Mouse (Mus musculus) embryonic facial prominence, embryonic 13.5 days (tissue): ENCODE measurements around the gene Rere. TPM values are rescaled to one million over a fixed set of nuclear protein-coding genes. Genes with fewer than 3 reads are reported as not detected.
A peak's percentile ranks its signal among the peaks of the same experiment; 100 is the strongest.

Experiments
- ATAC-seq: fragments of 200-750 bp; cut with Nextera tagmentation; 2 replicates; pipeline ENCODE4 v1.8.0; 2017; ENCODE audit warnings: low read depth; ENCODE audit not compliant: insufficient number of reproducible peaks, insufficient read depth, low FRiP score, low TSS enrichment
- H3K27ac ChIP-seq: fragments of 300-500 bp; sonication (generic); 2 replicates; pipeline ENCODE4 v1.5.1; 2015; ENCODE audit warnings: moderate library complexity, mild to moderate bottlenecking, inconsistent platforms
- H3K27me3 ChIP-seq: fragments of 300-500 bp; sonication (generic); 2 replicates; pipeline ENCODE4 v1.6.1; 2015; ENCODE audit warnings: mild to moderate bottlenecking, inconsistent platforms
- H3K36me3 ChIP-seq: fragments of 300-500 bp; sonication (generic); 2 replicates; pipeline ENCODE4 v1.6.1; 2015; ENCODE audit warnings: mild to moderate bottlenecking, inconsistent platforms
- H3K4me1 ChIP-seq: fragments of 300-500 bp; sonication (generic); 2 replicates; pipeline ENCODE4 v1.6.1; 2015; ENCODE audit warnings: inconsistent platforms
- H3K4me2 ChIP-seq: fragments of 300-500 bp; sonication (generic); 2 replicates; pipeline ENCODE4 v1.6.1; 2015; ENCODE audit warnings: moderate library complexity, mild to moderate bottlenecking, inconsistent platforms
- H3K4me3 ChIP-seq: fragments of 300-500 bp; sonication (generic); 2 replicates; pipeline ENCODE4 v1.5.1; 2015; ENCODE audit warnings: mild to moderate bottlenecking, inconsistent platforms
- H3K9ac ChIP-seq: fragments of 300-500 bp; sonication (generic); 2 replicates; pipeline ENCODE4 v1.6.1; 2015; ENCODE audit warnings: mild to moderate bottlenecking, inconsistent platforms
- H3K9me3 ChIP-seq: fragments of 300-500 bp; sonication (generic); 2 replicates; pipeline ENCODE4 v1.6.1; 2016; ENCODE audit warnings: inconsistent platforms
- WGBS: fragments of 180-500 bp; shearing (Covaris S2); methylation state at CpG from one replicate; pipeline ENCODE4 v1.1.7; 2015; ENCODE audit warnings: mixed read lengths; 5-methylcytosine and 5-hydroxymethylcytosine counted together
- polyA plus RNA-seq: library from polyadenylated mRNA; unstranded; fragments of >200 nt; fragmentation: Nextera tagmentation; extraction: Ambion mirVana; gene quantifications from 2 replicates; pipeline ENCODE4 v1.2.1, GENCODE M21; 2015

Rere gene
- polyA plus RNA-seq, 1 experiment from 2014 or later = 23.3 TPM

DNA sequence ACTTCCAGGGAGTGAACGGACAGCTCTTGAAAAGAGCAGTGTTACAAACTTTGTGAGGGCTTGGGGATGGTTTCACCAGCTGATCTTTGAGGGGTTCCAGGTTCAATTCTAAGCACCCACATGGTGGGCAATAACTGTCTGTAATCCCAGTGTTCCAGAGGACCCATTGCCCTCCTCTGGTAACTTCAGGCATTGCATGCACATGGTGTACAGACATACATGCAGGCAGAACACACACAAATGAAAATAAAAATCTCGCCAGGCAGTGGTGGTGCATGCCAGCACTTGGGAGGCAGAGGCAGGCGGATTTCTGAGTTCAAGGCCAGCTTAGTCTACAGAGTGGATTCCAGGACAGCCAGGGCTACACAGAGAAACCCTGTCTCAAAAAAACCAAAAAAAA lies 10.5 kb downstream of the Rere start:
- H3K9me3 ChIP-seq = peaks cover 9% of the 10 kb centered on the region; the same call in 1 of the 2 replicates
- H3K4me1 ChIP-seq = peaks cover 9% of the 10 kb centered on the region
- no peak overlapping the region for H3K27ac ChIP-seq
- no peak overlapping the region for H3K4me2 ChIP-seq
- no peak overlapping the region for H3K4me3 ChIP-seq
- ATAC-seq = no peak
- 96% methylated on average over 3 of the region's 3 CpGs for WGBS
- no peak overlapping the region for H3K9ac ChIP-seq
- H3K36me3 ChIP-seq = peaks cover 28% of the 10 kb centered on the region
- H3K27me3 ChIP-seq = no peaks in the 10 kb centered on the region

DNA sequence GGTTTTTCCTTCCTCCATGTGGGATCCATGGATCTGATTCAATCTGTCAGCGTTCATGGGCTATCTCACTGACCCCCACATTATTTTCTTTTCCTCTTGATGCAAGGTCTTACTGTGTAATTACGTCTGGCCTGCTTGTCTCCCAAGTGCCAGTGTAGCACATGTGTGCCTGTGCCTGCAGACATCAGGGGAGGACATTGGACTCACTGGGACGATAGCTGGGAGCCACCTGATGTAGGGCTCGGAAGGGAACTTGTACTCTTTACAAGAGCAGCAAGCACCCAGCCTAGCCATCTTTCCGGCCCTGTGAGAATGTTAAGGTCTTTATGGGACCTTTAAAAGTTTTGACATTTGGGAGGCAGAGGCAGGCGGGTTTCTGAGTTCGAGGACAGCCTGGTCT lies 13.4 kb downstream of the Rere start:
- H3K4me3 ChIP-seq = no peak overlapping the region
- WGBS = 88% methylated on average over 7 of the region's 7 CpGs
- peaks cover 28% of the 10 kb centered on the region for H3K36me3 ChIP-seq
- H3K27ac ChIP-seq = no peak overlapping the region
- H3K9ac ChIP-seq = no peak overlapping the region
- no peaks in the 10 kb centered on the region for H3K4me1 ChIP-seq
- no peak overlapping the region for H3K4me2 ChIP-seq
- no peak for ATAC-seq
- H3K9me3 ChIP-seq = peaks cover 9% of the 10 kb centered on the region; the same call in 1 of the 2 replicates
- H3K27me3 ChIP-seq = no peaks in the 10 kb centered on the region

DNA sequence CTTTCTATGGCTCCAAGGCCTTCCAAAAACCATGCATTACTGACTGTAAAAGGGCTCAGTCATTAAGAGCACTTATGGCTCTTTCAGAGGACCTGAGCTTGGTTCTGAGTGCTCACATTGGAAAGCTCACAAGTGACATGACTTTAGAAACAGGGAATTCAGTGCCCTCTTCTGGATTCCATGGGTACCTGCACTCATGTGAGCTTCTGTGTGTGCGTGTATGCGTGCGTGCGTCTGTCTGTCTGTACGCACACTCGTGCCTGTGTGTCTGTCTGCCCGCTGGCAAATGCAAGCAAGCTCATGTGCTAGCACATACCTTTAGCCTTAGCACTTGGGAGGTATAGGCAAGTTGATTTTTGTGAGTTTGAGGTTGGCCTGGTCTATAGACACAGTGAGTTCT lies 14.5 kb downstream of the Rere start:
- Histone ChIP-seq H3K27me3 (no peaks in the 10 kb centered on the region), H3K4me3 (no peak overlapping the region), H3K36me3 (peaks cover 24% of the 10 kb centered on the region), H3K9me3 (peaks cover 8% of the 10 kb centered on the region; the same call in 1 of the 2 replicates), H3K27ac (no peak overlapping the region), H3K9ac (no peak overlapping the region), H3K4me2 (no peak overlapping the region), H3K4me1 (no peaks in the 10 kb centered on the region)
- 92% methylated on average over 7 of the region's 7 CpGs for WGBS
- ATAC-seq = no peak

DNA sequence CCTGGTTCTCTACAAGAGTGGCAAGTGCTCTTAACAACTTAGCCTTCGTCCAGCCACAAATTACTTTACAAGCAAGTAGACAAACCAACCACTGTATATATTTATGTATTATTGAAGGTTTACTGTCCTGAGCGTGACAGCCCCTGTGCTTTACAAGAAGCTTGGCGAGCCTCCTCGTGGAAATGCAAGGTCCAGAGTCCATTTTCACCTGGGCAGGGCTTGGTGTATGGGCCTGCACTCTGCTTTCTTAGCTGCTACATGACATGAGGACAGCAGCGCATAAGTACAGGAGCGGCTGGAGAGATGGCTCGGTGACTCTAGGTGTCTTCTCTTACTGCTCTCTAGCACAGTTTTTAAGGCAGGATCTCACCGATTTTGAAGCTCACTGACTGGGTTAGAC lies 21.3 kb downstream of the Rere start:
- H3K27me3 ChIP-seq = no peaks in the 10 kb centered on the region

DNA sequence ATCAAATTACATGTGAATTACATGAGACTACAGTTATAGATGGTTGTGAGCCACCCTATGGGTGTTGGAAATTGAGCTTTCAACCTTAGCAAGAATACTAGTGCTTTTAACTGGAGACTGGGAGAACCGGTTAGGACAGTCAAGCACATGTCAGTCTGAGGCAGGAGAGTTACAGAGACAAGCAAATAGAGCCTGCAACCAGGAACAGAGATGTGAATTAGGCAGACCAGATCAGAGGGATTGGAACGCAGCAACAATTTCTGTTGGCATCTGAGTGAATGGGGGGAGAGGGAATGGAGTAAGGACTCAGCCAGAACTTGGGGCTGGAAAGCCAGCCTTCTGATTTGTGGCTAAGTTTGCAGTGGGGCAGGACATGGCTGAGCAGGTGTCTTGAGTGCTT lies 25.3 kb downstream of the Rere start:
- WGBS = 36% methylated on average over 2 of the region's 2 CpGs

More for the DNA sequence above, 21.3 kb downstream of the Rere start:
- H3K9me3 ChIP-seq = no peaks in the 10 kb centered on the region
- H3K4me2 ChIP-seq = no peak overlapping the region
- H3K9ac ChIP-seq = no peak overlapping the region
- H3K4me1 ChIP-seq = peaks cover 29% of the 10 kb centered on the region
- H3K4me3 ChIP-seq = no peak overlapping the region
- no peak overlapping the region for H3K27ac ChIP-seq
- peaks cover 3% of the 10 kb centered on the region; the same call in 1 of the 2 replicates for H3K36me3 ChIP-seq
- WGBS = 93% methylated on average over 8 of the region's 8 CpGs
- no peak for ATAC-seq

DNA sequence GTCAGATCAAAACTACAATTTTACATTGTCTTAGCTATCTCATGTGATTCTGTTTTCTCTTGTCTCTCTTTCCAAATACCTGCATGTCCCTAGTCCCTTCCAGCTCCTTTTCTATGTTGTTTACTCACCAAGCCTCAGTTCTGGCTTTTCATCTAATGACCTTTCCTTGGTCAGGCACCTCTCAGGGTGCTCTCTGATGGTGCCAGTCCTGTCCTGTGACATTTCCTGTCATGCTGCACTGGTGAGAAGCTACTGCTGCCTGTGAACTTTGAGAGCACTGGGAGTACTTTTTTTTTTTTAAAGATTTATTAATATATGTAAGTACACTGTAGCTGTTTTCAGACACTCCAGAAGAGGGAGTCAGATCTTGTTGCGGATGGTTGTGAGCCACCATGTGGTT lies 25.8 kb downstream of the Rere start:
- Histone ChIP-seq H3K4me1 (peaks cover 55% of the 10 kb centered on the region), H3K9me3 (no peaks in the 10 kb centered on the region), H3K27ac (no peak overlapping the region), H3K36me3 (no peaks in the 10 kb centered on the region; the same call in 1 of the 2 replicates), H3K4me3 (no peak overlapping the region), H3K9ac (no peak overlapping the region), H3K27me3 (no peaks in the 10 kb centered on the region), H3K4me2 (no peak overlapping the region; the same call in 1 of the 2 replicates)
- WGBS = 97% methylated on average over 1 of the region's 1 CpGs
- ATAC-seq = no peak

More for the DNA sequence above, 25.3 kb downstream of the Rere start:
- no peak overlapping the region for H3K27ac ChIP-seq
- no peaks in the 10 kb centered on the region for H3K27me3 ChIP-seq
- H3K36me3 ChIP-seq = no peaks in the 10 kb centered on the region; the same call in 1 of the 2 replicates
- H3K4me3 ChIP-seq = no peak overlapping the region
- ATAC-seq = no peak
- H3K9me3 ChIP-seq = no peaks in the 10 kb centered on the region
- H3K4me2 ChIP-seq = no peak overlapping the region; the same call in 1 of the 2 replicates
- no peak overlapping the region; the same call in 1 of the 2 replicates for H3K9ac ChIP-seq
- peaks cover 51% of the 10 kb centered on the region for H3K4me1 ChIP-seq

DNA sequence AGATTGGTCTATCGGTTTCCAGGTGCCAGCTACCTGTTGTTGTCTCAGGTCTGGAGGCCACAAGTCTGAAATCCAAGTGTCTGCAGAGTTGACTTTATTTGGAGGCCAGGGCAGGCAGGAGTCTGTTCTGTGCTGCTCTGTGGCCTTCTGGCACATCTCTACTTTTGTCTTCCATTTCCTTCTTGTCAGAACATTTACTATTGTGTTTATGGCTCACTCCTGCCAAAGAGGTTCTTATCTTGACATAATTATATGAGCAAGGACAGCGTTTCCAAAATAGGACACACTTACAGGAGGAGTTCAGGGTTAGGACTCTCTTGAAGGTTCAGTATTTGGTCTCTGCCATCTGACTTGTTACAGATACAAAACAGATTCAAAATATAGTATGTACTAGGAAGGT lies 30.0 kb downstream of the Rere start:
- no peaks in the 10 kb centered on the region for H3K9me3 ChIP-seq
- ATAC-seq = no peak

DNA sequence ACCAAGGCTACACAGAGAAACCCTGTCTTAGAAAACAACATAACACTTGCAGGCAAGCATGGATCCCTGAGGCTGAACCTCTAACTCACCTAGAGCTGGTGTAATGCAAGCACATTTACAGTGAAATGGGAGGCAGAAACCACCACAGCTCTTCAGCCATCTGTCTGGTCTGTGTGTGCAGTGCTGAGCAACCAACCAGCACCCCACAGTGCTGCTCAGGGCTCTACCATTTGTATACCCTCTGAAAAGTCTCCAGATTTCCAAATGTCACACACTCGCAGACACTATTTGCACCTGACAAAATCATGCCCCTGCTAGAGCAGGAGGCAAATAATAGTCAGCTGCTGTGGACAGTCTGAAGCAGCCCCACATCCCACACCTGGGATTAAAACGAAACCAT lies 31.2 kb downstream of the Rere start:
- Histone ChIP-seq H3K4me2 (no peak overlapping the region), H3K4me1 (peaks cover 40% of the 10 kb centered on the region), H3K9me3 (no peaks in the 10 kb centered on the region), H3K9ac (no peak overlapping the region), H3K27me3 (no peaks in the 10 kb centered on the region), H3K4me3 (no peak overlapping the region), H3K36me3 (no peaks in the 10 kb centered on the region; the same call in 1 of the 2 replicates), H3K27ac (no peak overlapping the region)
- 68% methylated on average over 2 of the region's 2 CpGs for WGBS
- ATAC-seq = no peak

More for the DNA sequence above, 30.0 kb downstream of the Rere start:
- Histone ChIP-seq H3K4me2 (no peak overlapping the region), H3K4me3 (no peak overlapping the region), H3K4me1 (peaks cover 49% of the 10 kb centered on the region), H3K27me3 (no peaks in the 10 kb centered on the region), H3K36me3 (no peaks in the 10 kb centered on the region; the same call in 1 of the 2 replicates), H3K27ac (no peak overlapping the region; the same call in 1 of the 2 replicates), H3K9ac (no peak overlapping the region)
- WGBS = 82% methylated on average over 2 of the region's 2 CpGs

DNA sequence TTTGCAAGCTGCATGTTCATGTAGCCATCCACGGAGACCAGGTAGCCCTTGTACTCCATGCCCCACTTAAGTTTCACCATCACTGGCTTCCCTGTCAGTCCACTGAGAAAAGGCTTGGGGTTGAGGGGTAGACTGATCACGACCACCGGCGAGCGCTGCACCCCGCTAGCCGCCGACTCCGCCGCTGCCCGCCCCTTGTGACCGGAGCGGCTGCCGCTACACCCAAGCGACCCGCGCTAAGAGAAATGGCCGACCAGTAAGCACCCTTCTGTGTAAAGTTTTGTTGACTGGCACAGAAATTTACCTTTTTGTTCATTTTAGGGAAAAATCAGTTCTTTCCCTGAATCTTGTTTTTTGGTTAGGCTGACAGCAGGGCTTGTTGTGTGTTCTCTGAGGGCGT lies 33.9 kb downstream of the Rere start:
- H3K4me2 ChIP-seq = no peak overlapping the region
- no peaks in the 10 kb centered on the region for H3K36me3 ChIP-seq
- H3K4me1 ChIP-seq = peaks cover 36% of the 10 kb centered on the region
- 95% methylated on average over 19 of the region's 19 CpGs for WGBS
- H3K27ac ChIP-seq = no peak overlapping the region
- no peak overlapping the region for H3K4me3 ChIP-seq
- no peak for ATAC-seq
- no peak overlapping the region for H3K9ac ChIP-seq
- no peaks in the 10 kb centered on the region for H3K9me3 ChIP-seq
- no peaks in the 10 kb centered on the region for H3K27me3 ChIP-seq

DNA sequence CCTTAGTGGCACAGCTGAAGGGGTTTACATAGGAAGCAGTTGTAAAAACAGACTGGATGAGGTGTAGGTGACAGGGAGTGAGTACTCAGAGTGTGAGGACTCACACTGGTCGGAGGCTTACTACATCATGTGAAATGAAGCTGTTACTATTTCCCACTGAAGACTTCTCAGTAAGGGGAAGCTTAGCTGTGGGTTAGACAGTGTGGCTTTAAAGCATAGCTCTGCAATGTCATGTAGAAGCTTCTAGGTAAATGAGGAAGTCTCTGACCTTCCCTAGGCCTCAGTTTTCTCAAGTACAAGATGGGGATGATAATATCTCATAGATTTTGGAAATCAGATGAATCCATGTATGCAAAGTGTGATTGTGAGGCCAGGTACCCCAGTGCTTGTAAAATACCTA lies 35.1 kb downstream of the Rere start:
- H3K27me3 ChIP-seq = no peaks in the 10 kb centered on the region
- H3K4me1 ChIP-seq = peaks cover 26% of the 10 kb centered on the region
- H3K4me3 ChIP-seq = no peak overlapping the region
- no peak overlapping the region for H3K9ac ChIP-seq
- no peak overlapping the region for H3K27ac ChIP-seq
- no peaks in the 10 kb centered on the region for H3K36me3 ChIP-seq
- H3K9me3 ChIP-seq = no peaks in the 10 kb centered on the region
- 93% methylated on average over 1 of the region's 1 CpGs for WGBS
- no peak for ATAC-seq
- H3K4me2 ChIP-seq = no peak overlapping the region

DNA sequence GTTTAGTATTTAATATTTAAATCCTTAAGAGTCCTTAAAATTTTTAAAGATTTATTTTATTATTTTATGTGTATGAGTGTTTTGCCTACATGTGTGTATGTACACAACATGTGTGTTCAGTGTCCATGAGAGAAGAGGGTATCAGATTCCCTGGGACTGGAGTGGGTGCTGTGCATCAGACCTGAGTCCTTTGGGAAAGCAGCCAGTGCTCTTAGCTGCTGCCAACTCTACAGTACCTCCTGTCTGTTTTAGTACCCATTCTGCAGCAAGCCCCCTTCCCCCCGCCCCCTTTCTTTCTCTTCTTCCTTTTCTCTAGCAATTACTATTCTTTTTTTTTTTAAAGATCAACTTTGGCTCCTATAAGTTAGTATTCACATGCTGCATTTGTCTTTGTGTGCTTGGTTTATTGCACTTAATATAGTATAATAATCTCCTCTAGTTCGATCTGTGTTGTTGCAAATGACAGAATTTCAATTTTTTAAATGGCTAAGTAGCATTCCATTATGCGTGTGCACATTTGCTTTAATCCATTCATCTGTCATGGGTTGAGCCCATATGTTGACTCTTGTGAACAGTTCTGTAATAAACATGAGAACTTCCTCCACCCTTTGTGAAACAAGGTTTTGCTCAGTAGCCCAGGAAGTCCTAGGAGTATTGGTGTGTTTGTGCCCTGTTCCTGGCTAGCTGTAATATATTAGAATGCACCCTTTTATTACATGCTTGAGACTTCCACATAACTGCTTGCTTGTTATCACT lies 43.8 kb downstream of the Rere start:
- Histone ChIP-seq H3K4me1 (peaks cover 28% of the 10 kb centered on the region), H3K9me3 (no peaks in the 10 kb centered on the region; the same call in 1 of the 2 replicates), H3K4me2 (no peak overlapping the region), H3K27me3 (no peaks in the 10 kb centered on the region), H3K9ac (no peak overlapping the region), H3K4me3 (no peak overlapping the region), H3K36me3 (no peaks in the 10 kb centered on the region; the same call in 1 of the 2 replicates), H3K27ac (peak overlapping the region; percentile 69; the same call in 1 of the 2 replicates)
- WGBS = 69% methylated on average over 3 of the region's 3 CpGs
- no peak for ATAC-seq

DNA sequence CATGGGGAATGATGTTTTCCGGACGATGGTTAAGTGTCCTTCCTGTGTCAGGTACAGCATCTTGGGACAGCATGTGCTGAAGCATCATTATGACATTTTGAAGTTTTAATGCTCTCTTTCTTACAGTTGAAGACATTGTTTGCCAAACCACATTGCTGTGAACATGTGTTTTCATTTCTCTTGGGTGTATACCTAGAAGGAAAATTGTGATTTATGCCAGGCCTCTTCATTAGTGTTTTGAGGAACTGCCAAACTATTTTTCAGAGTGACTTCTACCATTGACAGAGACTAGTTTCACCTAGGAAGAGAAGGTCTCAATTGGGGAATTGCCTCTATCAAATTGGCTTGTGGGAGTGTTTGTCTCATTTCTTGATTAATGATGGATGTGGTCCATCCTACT lies 44.6 kb downstream of the Rere start:
- Histone ChIP-seq H3K9me3 (no peaks in the 10 kb centered on the region; the same call in 1 of the 2 replicates), H3K27ac (peak overlapping the region; percentile 69; the same call in 1 of the 2 replicates), H3K27me3 (no peaks in the 10 kb centered on the region), H3K4me3 (no peak overlapping the region), H3K4me2 (no peak overlapping the region), H3K4me1 (peaks cover 28% of the 10 kb centered on the region), H3K36me3 (no peaks in the 10 kb centered on the region; the same call in 1 of the 2 replicates), H3K9ac (no peak overlapping the region)
- WGBS = 49% methylated on average over 2 of the region's 2 CpGs
- ATAC-seq = no peak
